Mouse (Mus musculus): Measurements from ENCODE around the gene Spink4. TPM values are rescaled to one million over a fixed set of nuclear protein-coding genes. Genes with fewer than 3 reads are reported as not detected.

Gene Spink4
- polyA plus RNA-seq, 1 experiment from 2014 or later: 309 TPM

DNA sequence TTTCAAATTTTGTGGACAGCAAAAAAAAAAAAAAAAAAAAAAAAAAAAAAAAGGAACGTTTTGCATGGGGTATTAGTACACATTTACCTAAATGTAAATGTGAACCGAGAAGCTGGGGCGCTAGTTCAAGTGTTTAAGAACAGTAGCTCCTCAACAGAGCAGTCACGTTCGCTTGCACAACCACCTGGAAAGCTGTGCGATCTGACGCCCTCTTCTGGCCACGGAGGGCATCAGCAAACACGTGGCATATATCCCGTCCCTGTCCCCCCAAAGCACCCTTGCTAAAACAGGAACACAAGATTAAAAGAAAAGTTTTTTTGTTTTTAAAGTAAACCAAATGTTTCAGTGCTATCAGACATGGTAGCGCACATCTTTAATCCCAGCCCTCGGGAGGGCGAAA lies 51.9 kb downstream of the Spink4 start:
- Histone ChIP-seq H3K36me3 (peaks cover 7% of the 10 kb centered on the region; the same call in 1 of the 2 replicates), H3K27ac (peak overlapping the region; percentile 91; the same call in 1 of the 2 replicates), H3K27me3 (replicated peaks) (no peaks in the 10 kb centered on the region), H3K4me3 (replicated peaks) (peak overlapping the region; percentile 77), H3K9ac (peak overlapping the region; percentile 88; the same call in 1 of the 2 replicates), H3K9me3 (no peaks in the 10 kb centered on the region), H3K4me2 (replicated peaks) (peak overlapping the region; percentile 61), H3K4me1 (replicated peaks) (peaks cover 5% of the 10 kb centered on the region)
- WGBS: 23% methylated on average over 13 of the region's 13 CpGs
- ATAC-seq: no peak

DNA sequence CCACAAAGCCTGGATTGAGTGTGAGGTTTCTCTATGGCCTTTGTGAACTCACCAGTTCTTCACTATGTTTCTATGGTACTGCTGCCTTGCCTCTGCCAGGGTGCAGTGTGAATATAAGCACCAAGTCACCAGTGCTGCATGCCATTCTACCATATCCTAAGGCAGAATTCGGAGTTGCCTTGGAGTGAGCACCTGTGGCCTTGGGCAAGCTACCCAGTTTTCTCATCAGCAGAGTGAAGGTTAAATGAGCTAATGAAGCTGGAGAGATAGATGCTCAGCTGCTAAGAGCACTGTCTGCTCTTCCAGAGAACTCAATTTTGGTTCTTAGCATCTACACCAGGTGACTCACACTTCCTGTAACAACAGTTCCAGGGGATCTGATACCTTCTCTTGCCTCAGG lies 54.2 kb downstream of the Spink4 start:
- Histone ChIP-seq H3K4me2 (replicated peaks) (no peak overlapping the region), H3K36me3 (peaks cover 18% of the 10 kb centered on the region), H3K27me3 (replicated peaks) (no peaks in the 10 kb centered on the region), H3K9me3 (no peaks in the 10 kb centered on the region), H3K4me3 (replicated peaks) (no peak overlapping the region), H3K9ac (no peak overlapping the region), H3K4me1 (replicated peaks) (peaks cover 5% of the 10 kb centered on the region), H3K27ac (no peak overlapping the region)
- no peak for ATAC-seq
- WGBS: 95% methylated on average over 1 of the region's 1 CpGs

DNA sequence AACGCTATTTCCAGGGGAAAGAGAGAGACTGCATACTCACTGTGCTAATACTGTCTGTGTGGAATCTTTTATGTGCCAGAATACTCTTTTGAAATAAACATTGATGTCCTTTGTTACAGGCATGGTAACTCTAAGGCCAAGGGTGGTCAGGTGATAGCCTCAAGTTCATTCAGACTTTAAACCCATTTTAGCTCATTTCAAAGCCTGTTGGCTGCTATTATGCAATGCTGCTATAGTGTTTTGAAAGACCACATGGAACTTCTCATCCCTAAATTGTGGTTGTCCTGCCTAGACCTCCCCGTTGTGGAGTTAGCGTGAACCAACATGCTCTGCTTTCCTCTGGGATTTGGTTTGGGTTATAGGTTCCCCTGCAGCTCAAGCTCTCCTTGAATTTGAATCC lies 55.8 kb downstream of the Spink4 start:
- no peak overlapping the region for H3K27ac ChIP-seq
- no peak overlapping the region for H3K4me2 ChIP-seq (replicated peaks)
- H3K27me3 ChIP-seq (replicated peaks): no peaks in the 10 kb centered on the region
- 89% methylated on average over 3 of the region's 3 CpGs for WGBS
- H3K4me1 ChIP-seq (replicated peaks): peaks cover 5% of the 10 kb centered on the region
- ATAC-seq: no peak
- no peaks in the 10 kb centered on the region for H3K9me3 ChIP-seq
- no peak overlapping the region for H3K9ac ChIP-seq
- H3K36me3 ChIP-seq: peaks cover 31% of the 10 kb centered on the region
- no peak overlapping the region for H3K4me3 ChIP-seq (replicated peaks)

DNA sequence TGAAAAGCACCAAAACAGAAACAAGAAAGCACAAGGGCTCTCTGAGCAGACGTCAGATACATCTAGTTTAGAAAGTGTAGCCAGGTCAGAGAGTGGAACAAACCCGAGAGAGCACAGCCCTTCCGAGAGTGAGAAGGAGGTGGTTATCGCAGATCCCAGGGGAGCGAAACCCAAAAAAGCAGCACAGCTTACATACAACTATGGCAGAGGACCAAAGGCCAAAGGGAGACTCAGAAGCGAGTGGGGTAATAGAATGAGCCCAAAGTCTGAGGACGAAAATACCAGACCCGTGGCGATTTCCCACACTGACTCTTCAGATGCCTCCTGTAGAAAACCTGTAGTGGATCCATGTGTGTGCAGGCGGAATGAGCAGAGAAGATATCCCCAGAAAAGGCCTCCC lies 56.8 kb downstream of the Spink4 start:
- H3K9ac ChIP-seq: no peak overlapping the region
- H3K4me1 ChIP-seq (replicated peaks): peaks cover 5% of the 10 kb centered on the region
- no peaks in the 10 kb centered on the region for H3K27me3 ChIP-seq (replicated peaks)
- H3K36me3 ChIP-seq: peaks cover 34% of the 10 kb centered on the region
- WGBS: 89% methylated on average over 10 of the region's 10 CpGs
- H3K9me3 ChIP-seq: no peaks in the 10 kb centered on the region
- no peak overlapping the region for H3K4me2 ChIP-seq (replicated peaks)
- no peak overlapping the region for H3K4me3 ChIP-seq (replicated peaks)
- no peak overlapping the region for H3K27ac ChIP-seq
- ATAC-seq: no peak

DNA sequence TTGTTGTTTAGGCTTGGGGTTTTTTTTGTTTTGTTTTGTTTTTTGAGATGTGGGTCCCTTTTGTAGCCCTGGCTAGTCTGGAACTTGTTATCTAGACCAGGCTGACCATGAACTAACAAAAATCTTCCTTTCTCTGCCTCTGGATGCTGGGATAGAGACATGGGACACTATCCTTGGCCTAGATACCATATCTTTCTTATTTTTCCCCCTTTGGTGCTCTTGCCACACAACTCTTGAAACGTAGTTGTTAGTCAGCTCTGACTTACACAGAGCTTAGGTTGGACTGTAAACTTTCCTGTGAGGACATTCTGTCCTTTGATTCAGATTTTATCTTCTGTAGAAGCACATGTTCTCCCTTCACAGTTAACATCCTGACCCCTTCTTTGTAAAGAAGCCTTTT lies 59.6 kb downstream of the Spink4 start:
- H3K9ac ChIP-seq: no peak overlapping the region
- H3K9me3 ChIP-seq: no peaks in the 10 kb centered on the region
- WGBS: 90% methylated on average over 1 of the region's 1 CpGs
- no peak overlapping the region for H3K4me2 ChIP-seq (replicated peaks)
- peaks cover 34% of the 10 kb centered on the region for H3K36me3 ChIP-seq
- no peak overlapping the region for H3K4me3 ChIP-seq (replicated peaks)
- H3K4me1 ChIP-seq (replicated peaks): no peaks in the 10 kb centered on the region
- no peak overlapping the region for H3K27ac ChIP-seq
- H3K27me3 ChIP-seq (replicated peaks): no peaks in the 10 kb centered on the region
- ATAC-seq: no peak

Other genes with a start within 250 kb of the Spink4 start
- gene Aptx, start 216.9 kb upstream of the Spink4 start, polyA plus RNA-seq (2015; fragmentation: Nextera tagmentation; extraction: Ambion mirVana): 21.4 and 22.5 TPM in 2 replicates
- 335 and 379 TPM in 2 replicates for gene Dnaja1, start 197.9 kb upstream of the Spink4 start, polyA plus RNA-seq (2015; fragmentation: Nextera tagmentation; extraction: Ambion mirVana)
- 147 and 149 TPM in 2 replicates for gene Smu1, start 162.1 kb upstream of the Spink4 start, polyA plus RNA-seq (2015; fragmentation: Nextera tagmentation; extraction: Ambion mirVana)
- gene B4galt1, start 66.0 kb upstream of the Spink4 start, polyA plus RNA-seq (2015; fragmentation: Nextera tagmentation; extraction: Ambion mirVana): 30.2 and 33.2 TPM in 2 replicates
- gene Bag1, start 28.2 kb downstream of the Spink4 start, polyA plus RNA-seq (2015; fragmentation: Nextera tagmentation; extraction: Ambion mirVana): 172 and 190 TPM in 2 replicates
- gene Chmp5, start 28.4 kb downstream of the Spink4 start, polyA plus RNA-seq (2015; fragmentation: Nextera tagmentation; extraction: Ambion mirVana): 100 and 110 TPM in 2 replicates
- 71.8 and 74.7 TPM in 2 replicates for gene Nfx1, start 50.9 kb downstream of the Spink4 start, polyA plus RNA-seq (2015; fragmentation: Nextera tagmentation; extraction: Ambion mirVana)
- gene Aqp7, start 128.1 kb downstream of the Spink4 start, polyA plus RNA-seq (2015; fragmentation: Nextera tagmentation; extraction: Ambion mirVana): 0.35 and 0.62 TPM in 2 replicates
- gene Aqp3, start 178.1 kb downstream of the Spink4 start, polyA plus RNA-seq (2015; fragmentation: Nextera tagmentation; extraction: Ambion mirVana): 2.3 and 2.8 TPM in 2 replicates
- 21.7 and 21.8 TPM in 2 replicates for gene Nol6, start 204.4 kb downstream of the Spink4 start, polyA plus RNA-seq (2015; fragmentation: Nextera tagmentation; extraction: Ambion mirVana)
- gene Ube2r2, start 215.7 kb downstream of the Spink4 start, polyA plus RNA-seq (2015; fragmentation: Nextera tagmentation; extraction: Ambion mirVana): 64.5 and 68.6 TPM in 2 replicates